Mouse (Mus musculus) G1E (cell line): ENCODE data around the gene Edc3. TPM values are rescaled to one million over a fixed set of nuclear protein-coding genes. Genes with fewer than 3 reads are reported as not detected.

Experiments
- ATAC-seq: 2 replicates; pipeline ENCODE4 v1.8.0; 2016; ENCODE audit warnings: mild to moderate bottlenecking; ENCODE audit not compliant: insufficient number of reproducible peaks, poor library complexity, low FRiP score, severe bottlenecking; ENCODE audit errors: extremely low read depth
- DNase-seq: peaks from one replicate; pipeline ENCODE4 v3.0.0; 2012; ENCODE audit warnings: low spot score
- H3K27me3 ChIP-seq: 2 replicates; pipeline ENCODE4 v1.6.1; 2012; ENCODE audit warnings: mild to moderate bottlenecking, low read length, inconsistent platforms; ENCODE audit not compliant: insufficient read depth
- H3K36me3 ChIP-seq: replicated peaks from 2 replicates; pipeline ENCODE3; 2012; ENCODE audit warnings: mild to moderate bottlenecking, inconsistent platforms
- H3K4me1 ChIP-seq: 2 replicates; pipeline ENCODE4 v1.6.1; 2012; ENCODE audit warnings: low read depth, low read length, inconsistent platforms, mixed read lengths; ENCODE audit not compliant: insufficient read depth
- H3K4me3 ChIP-seq: 2 replicates; pipeline ENCODE4 v1.5.1; 2012; ENCODE audit warnings: low read depth, mild to moderate bottlenecking, inconsistent platforms, low read length, moderate library complexity, mixed read lengths
- H3K9me3 ChIP-seq: replicated peaks from 2 replicates; pipeline ENCODE4 v1.6.1; 2012; ENCODE audit warnings: inconsistent platforms
- CTCF ChIP-seq: IDR thresholded peaks from 2 replicates; pipeline ENCODE4 v1.5.1; 2012; ENCODE audit warnings: low read depth, low read length, inconsistent platforms, mixed read lengths
- GATA1 ChIP-seq: IDR thresholded peaks from 2 replicates; pipeline ENCODE4 v1.6.1; 2012; ENCODE audit warnings: borderline replicate concordance, low read length, inconsistent platforms, mixed read lengths
- GATA2 ChIP-seq: IDR thresholded peaks from 2 replicates; pipeline ENCODE4 v1.6.1; 2012; ENCODE audit warnings: low read depth, low read length, inconsistent platforms, borderline replicate concordance
- POLR2AphosphoS5 ChIP-seq: IDR thresholded peaks from 2 replicates; pipeline ENCODE4 v1.6.1; 2012; ENCODE audit warnings: low read depth, low read length, inconsistent platforms; ENCODE audit not compliant: insufficient replicate concordance
- TAL1 ChIP-seq: conservative IDR thresholded peaks from 2 replicates; pipeline ENCODE4 v1.6.1; 2012; ENCODE audit warnings: low read depth, low read length, inconsistent platforms, mixed read lengths
- polyA plus RNA-seq: library from polyadenylated mRNA; stranded (reverse); fragments of >175 nt; gene quantifications from 2 replicates; pipeline ENCODE4 v1.2.3, GENCODE M21; 2012
- total RNA-seq, 2 experiments: library from RNA; stranded (forward) in 1 of 2; stranded (reverse) in 1 of 2; fragments of 200-1000 nt in 1 of 2; fragments of >200 nt in 1 of 2; fragmentation: Nextera tagmentation in 1 of 2; gene quantifications; 2 replicates each; pipeline ENCODE4 v1.2.3; 2014 to 2017

The Edc3 gene
- total and polyA plus RNA-seq, 3 experiments: 5.7 to 13.2 (median 9.5) TPM

- ATAC-seq: no peak
- TF ChIP-seq POLR2AphosphoS5: no peak
- no peak for TF ChIP-seq GATA1
- TF ChIP-seq GATA2: no peak
- no peak for TF ChIP-seq TAL1
- TF ChIP-seq CTCF: no peak
- no peak for DNase-seq
- Histone ChIP-seq H3K4me1 (peaks cover 25% of the 10 kb centered on the region), H3K4me3 (no peak overlapping the region), H3K27me3 (no peaks in the 10 kb centered on the region), H3K9me3 (0 out of 2 replicates have a peak, but pooled peaks cover 3% of the 10 kb centered on the region), H3K36me3 (peaks cover 61% of the 10 kb centered on the region)
Measured at GRCm38 (mm10) chr9:57712194-57712593, 3.9 kb downstream of the Edc3 start.

- H3K36me3 ChIP-seq: peaks cover 95% of the 10 kb centered on the region
- ATAC-seq: no peak
Measured at GRCm38 (mm10) chr9:57718408-57718807, 10.1 kb downstream of the Edc3 start.

GRCm38 (mm10) chr9:57720736-57721135 is 12.4 kb downstream of the Edc3 start:
- Histone ChIP-seq H3K27me3 (no peaks in the 10 kb centered on the region), H3K9me3 (no peaks in the 10 kb centered on the region), H3K36me3 (peaks cover 92% of the 10 kb centered on the region), H3K4me1 (no peaks in the 10 kb centered on the region; the same call in 1 of the 2 replicates), H3K4me3 (no peak overlapping the region)
- TF ChIP-seq GATA2 (no peak), CTCF (no peak)
- no peak for ATAC-seq
- no peak for DNase-seq

More at GRCm38 (mm10) chr9:57718408-57718807, 10.1 kb downstream of the Edc3 start:
- TF ChIP-seq CTCF (no peak), TAL1 (no peak), POLR2AphosphoS5 (no peak), GATA2 (no peak), GATA1 (no peak)
- H3K27me3 ChIP-seq: no peaks in the 10 kb centered on the region
- H3K4me3 ChIP-seq: no peak overlapping the region
- DNase-seq: no peak
- H3K9me3 ChIP-seq: no peaks in the 10 kb centered on the region
- H3K4me1 ChIP-seq: no peaks in the 10 kb centered on the region; the same call in 1 of the 2 replicates

- H3K27me3 ChIP-seq: no peaks in the 10 kb centered on the region
- H3K36me3 ChIP-seq: peaks cover 94% of the 10 kb centered on the region
- no peak overlapping the region for H3K4me3 ChIP-seq
- no peak for TF ChIP-seq POLR2AphosphoS5
- TF ChIP-seq CTCF: no peak
- TF ChIP-seq TAL1: no peak
- no peak for TF ChIP-seq GATA1
- TF ChIP-seq GATA2: no peak
- H3K9me3 ChIP-seq: no peaks in the 10 kb centered on the region
- DNase-seq (no peak), ATAC-seq (no peak)
- H3K4me1 ChIP-seq: no peaks in the 10 kb centered on the region; the same call in 1 of the 2 replicates
Measured at GRCm38 (mm10) chr9:57722371-57722770, 14.0 kb downstream of the Edc3 start.

GRCm38 (mm10) chr9:57723315-57723715 is 15.0 kb downstream of the Edc3 start:
- no peak overlapping the region for H3K4me3 ChIP-seq
- ATAC-seq (no peak), DNase-seq (no peak)
- no peaks in the 10 kb centered on the region for H3K4me1 ChIP-seq
- no peaks in the 10 kb centered on the region for H3K27me3 ChIP-seq
- H3K9me3 ChIP-seq: no peaks in the 10 kb centered on the region
- TF ChIP-seq GATA1: no peak
- TF ChIP-seq POLR2AphosphoS5: no peak
- TF ChIP-seq TAL1: no peak
- TF ChIP-seq CTCF: no peak
- TF ChIP-seq GATA2: no peak
- H3K36me3 ChIP-seq: peaks cover 94% of the 10 kb centered on the region

GRCm38 (mm10) chr9:57723796-57724195 is 15.5 kb downstream of the Edc3 start:
- TF ChIP-seq CTCF: no peak
- TF ChIP-seq POLR2AphosphoS5: no peak
- TF ChIP-seq GATA1: no peak
- TF ChIP-seq GATA2: no peak
- TF ChIP-seq TAL1: no peak
- no peaks in the 10 kb centered on the region for H3K27me3 ChIP-seq
- no peak overlapping the region for H3K4me3 ChIP-seq
- DNase-seq: no peak
- peaks cover 91% of the 10 kb centered on the region for H3K36me3 ChIP-seq
- H3K9me3 ChIP-seq: no peaks in the 10 kb centered on the region
- ATAC-seq: no peak
- no peaks in the 10 kb centered on the region for H3K4me1 ChIP-seq
